Mouse (Mus musculus): ENCODE results near the gene Pnpla3. TPM values are rescaled to one million over a fixed set of nuclear protein-coding genes. Genes with fewer than 3 reads are reported as not detected.

Gene Pnpla3
- polyA plus RNA-seq, 1 experiment, result not detected

DNA sequence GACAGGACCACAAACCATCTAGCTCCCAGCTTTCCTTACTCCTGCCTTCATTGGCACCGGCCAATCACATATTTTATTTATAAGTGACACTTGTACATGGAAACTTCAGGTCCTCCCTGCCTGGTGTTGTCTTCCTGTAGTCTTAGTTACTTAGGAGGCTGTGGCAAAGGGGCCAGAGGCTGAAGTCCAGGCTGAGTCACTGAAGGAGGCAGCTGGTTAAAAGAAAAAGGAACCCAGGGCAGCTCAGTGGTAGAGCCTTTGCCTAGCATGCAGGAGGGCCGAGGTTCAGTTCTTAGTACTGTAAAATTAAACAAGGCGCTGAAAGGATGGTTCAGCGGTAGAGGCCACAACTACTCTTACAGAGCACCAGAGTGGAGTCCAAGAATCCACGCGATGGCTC lies 819 bp upstream of the Pnpla3 start:
- Histone ChIP-seq H3K27ac (ENCODE audit: insufficient read depth, low read depth, low read length) (no peak overlapping the region), H3K4me1 (ENCODE audit: control insufficient read depth, insufficient read depth, low read length) (peaks cover 11% of the 10 kb centered on the region), H3K4me3 (ENCODE audit: insufficient read depth, low read depth, low read length) (no peak overlapping the region)
- WGBS, result 60% methylated on average over 6 of the region's 6 CpGs
- TF ChIP-seq CTCF (IDR thresholded peaks at IDR 0.05; ENCODE audit: insufficient read depth, low read depth, low read length) (no peak), POLR2A (IDR thresholded peaks at IDR 0.05; ENCODE audit: insufficient read depth, low read depth, low read length) (no peak)

DNA sequence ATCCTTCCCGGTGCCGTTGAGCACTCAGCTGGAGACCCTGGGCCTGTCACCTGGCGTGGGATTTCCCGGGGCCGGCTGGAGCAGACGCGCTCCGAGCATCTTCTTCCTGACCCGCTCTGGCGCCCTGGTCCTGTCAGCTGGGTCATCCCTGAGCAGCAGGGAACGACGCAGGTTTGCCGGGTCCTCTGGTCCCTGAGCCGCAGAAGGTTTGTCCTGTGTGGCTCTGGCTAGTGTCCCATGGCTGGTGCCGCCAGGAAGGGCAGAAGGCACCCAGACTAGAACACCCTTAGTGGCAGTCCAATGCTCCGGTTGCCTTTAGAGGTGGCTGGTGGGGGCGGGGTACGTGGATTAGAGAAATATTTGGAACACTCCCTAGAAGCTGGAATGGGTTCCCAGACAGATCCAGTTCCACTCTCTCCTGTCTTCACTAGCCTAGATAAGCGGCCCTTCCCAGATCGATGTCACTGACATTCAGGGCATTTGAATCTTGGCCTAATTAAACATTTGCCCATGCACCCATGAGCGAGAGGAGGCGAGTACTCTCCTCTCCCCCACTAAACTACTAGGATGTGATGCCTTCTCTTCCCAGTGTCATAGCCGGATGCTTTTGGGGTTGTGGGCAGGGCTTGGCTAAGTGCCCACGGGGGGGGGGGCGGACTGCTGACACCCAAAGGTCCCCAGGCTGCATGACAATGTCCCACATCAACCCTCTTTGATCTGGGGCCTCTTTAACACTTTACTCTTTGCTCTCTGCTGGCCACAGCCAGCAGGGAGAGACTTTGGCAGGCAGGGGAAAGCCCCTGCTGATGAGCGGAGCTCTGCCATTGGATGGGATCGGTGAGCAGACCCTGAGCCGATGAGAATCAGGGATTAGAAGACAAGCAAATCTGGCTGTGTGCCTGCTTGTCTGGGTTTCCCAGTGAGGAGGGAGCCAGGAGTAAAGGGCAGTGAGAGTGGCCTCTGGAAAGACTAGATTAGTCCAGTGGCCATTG lies 829 bp downstream of the Pnpla3 start:
- H3K4me3 ChIP-seq (ENCODE audit: insufficient read depth, low read depth, low read length), result peak overlapping the region; percentile 70
- TF ChIP-seq POLR2A (IDR thresholded peaks at IDR 0.05; ENCODE audit: insufficient read depth, low read depth, low read length) (no peak), CTCF (IDR thresholded peaks at IDR 0.05; ENCODE audit: insufficient read depth, low read depth, low read length) (no peak)
- 3% methylated on average over 28 of the region's 28 CpGs for WGBS
- H3K4me1 ChIP-seq (ENCODE audit: control insufficient read depth, insufficient read depth, low read length), result peaks cover 11% of the 10 kb centered on the region
- H3K27ac ChIP-seq (ENCODE audit: insufficient read depth, low read depth, low read length), result peak overlapping the region; percentile 64; the same call in 1 of the 2 replicates

DNA sequence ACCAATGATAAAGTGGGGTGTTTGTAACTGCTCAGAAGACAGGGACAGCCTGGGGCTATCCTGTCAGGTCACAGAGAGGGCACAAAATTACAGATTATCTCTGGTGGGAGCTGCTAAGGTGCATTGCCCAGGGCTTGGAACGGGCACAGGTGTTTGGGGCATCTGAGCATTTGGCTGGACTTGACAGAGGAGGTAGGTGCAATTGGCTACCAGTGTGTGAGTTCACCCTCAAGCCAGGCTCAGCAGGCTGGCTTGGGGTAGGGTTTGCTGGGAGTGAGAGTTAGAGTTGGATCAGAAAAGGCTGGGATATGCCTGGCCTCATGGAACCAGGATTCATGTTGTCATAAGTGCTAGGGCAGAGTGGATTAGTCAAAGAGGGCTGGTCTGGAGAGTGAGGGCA lies 1.9 kb downstream of the Pnpla3 start:
- TF ChIP-seq CTCF (IDR thresholded peaks at IDR 0.05; ENCODE audit: insufficient read depth, low read depth, low read length) (no peak), POLR2A (IDR thresholded peaks at IDR 0.05; ENCODE audit: insufficient read depth, low read depth, low read length) (no peak)
- Histone ChIP-seq H3K4me1 (ENCODE audit: control insufficient read depth, insufficient read depth, low read length) (peaks cover 11% of the 10 kb centered on the region), H3K27ac (ENCODE audit: insufficient read depth, low read depth, low read length) (no peak overlapping the region), H3K4me3 (ENCODE audit: insufficient read depth, low read depth, low read length) (no peak overlapping the region)
- 93% methylated on average over 1 of the region's 1 CpGs for WGBS

- TF ChIP-seq POLR2A (IDR thresholded peaks at IDR 0.05; ENCODE audit: insufficient read depth, low read depth, low read length) (no peak), CTCF (IDR thresholded peaks at IDR 0.05; ENCODE audit: insufficient read depth, low read depth, low read length) (no peak)
- H3K4me3 ChIP-seq (ENCODE audit: insufficient read depth, low read depth, low read length), result no peak overlapping the region
- 89% methylated on average over 7 of the region's 7 CpGs for WGBS
- no peak overlapping the region for H3K27ac ChIP-seq (ENCODE audit: insufficient read depth, low read depth, low read length)
- H3K4me1 ChIP-seq (ENCODE audit: control insufficient read depth, insufficient read depth, low read length), result peaks cover 11% of the 10 kb centered on the region
Observed at GRCm38 (mm10) chr15:84171166-84171565, 3.5 kb downstream of the Pnpla3 start.

DNA sequence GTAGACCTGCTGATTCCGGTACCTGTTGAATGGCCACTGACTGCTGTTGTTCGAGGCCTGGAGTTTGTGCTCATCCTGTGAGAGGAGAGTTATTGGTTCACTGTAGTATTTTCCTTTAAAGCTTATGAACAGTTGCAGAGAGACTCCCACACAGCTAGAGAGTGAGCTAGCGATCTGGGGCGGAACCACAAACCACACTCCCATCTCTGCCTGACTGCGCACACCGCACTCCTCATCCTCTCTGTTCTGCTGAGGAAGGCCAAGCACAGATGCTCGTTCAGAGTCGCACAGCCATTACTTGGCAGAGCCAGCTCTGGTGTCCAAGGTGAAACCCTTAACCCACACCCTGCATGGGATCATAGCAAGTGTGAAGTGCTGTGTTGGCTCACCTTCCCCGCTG lies 11.1 kb downstream of the Pnpla3 start:
- TF ChIP-seq CTCF (IDR thresholded peaks at IDR 0.05; ENCODE audit: insufficient read depth, low read depth, low read length) (no peak), POLR2A (IDR thresholded peaks at IDR 0.05; ENCODE audit: insufficient read depth, low read depth, low read length) (no peak)
- H3K27ac ChIP-seq (ENCODE audit: insufficient read depth, low read depth, low read length), result no peak overlapping the region
- no peak overlapping the region for H3K4me3 ChIP-seq (ENCODE audit: insufficient read depth, low read depth, low read length)
- 84% methylated on average over 9 of the region's 9 CpGs for WGBS
- no peaks in the 10 kb centered on the region for H3K4me1 ChIP-seq (ENCODE audit: control insufficient read depth, insufficient read depth, low read length)

DNA sequence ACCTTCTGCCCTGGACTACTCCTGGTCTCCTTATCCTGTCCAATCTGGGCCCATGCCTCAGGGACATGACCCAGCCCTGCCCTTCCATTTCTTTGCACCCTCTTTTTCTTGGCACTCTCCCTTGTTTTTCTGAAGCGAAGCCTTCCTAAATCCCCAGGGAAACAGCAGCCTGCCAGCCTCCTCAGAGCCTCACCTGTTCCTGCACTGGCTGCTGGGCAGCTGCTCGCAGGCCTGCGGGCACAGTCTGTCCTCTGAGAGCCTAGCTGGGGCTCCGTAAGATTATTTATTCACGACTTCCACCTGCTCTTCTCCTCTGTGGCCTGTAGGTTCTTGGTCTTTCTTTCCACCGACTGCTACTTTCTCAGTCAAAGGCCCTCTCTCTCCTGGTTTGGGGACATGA lies 14.4 kb downstream of the Pnpla3 start:
- Histone ChIP-seq H3K4me1 (ENCODE audit: control insufficient read depth, insufficient read depth, low read length) (no peaks in the 10 kb centered on the region; the same call in 1 of the 2 replicates), H3K4me3 (ENCODE audit: insufficient read depth, low read depth, low read length) (no peak overlapping the region), H3K27ac (ENCODE audit: insufficient read depth, low read depth, low read length) (no peak overlapping the region)
- 66% methylated on average over 6 of the region's 6 CpGs for WGBS
- no peak for TF ChIP-seq POLR2A (IDR thresholded peaks at IDR 0.05; ENCODE audit: insufficient read depth, low read depth, low read length)
- no peak for TF ChIP-seq CTCF (IDR thresholded peaks at IDR 0.05; ENCODE audit: insufficient read depth, low read depth, low read length)

GRCm38 (mm10) chr15:84183967-84184366 lies 16.3 kb downstream of the Pnpla3 start:
- TF ChIP-seq POLR2A (IDR thresholded peaks at IDR 0.05; ENCODE audit: insufficient read depth, low read depth, low read length) (no peak), CTCF (IDR thresholded peaks at IDR 0.05; ENCODE audit: insufficient read depth, low read depth, low read length) (no peak)
- WGBS, result 50% methylated on average over 1 of the region's 1 CpGs
- H3K4me3 ChIP-seq (ENCODE audit: insufficient read depth, low read depth, low read length), result no peak overlapping the region
- no peak overlapping the region for H3K27ac ChIP-seq (ENCODE audit: insufficient read depth, low read depth, low read length)
- H3K4me1 ChIP-seq (ENCODE audit: control insufficient read depth, insufficient read depth, low read length), result no peaks in the 10 kb centered on the region; the same call in 1 of the 2 replicates

DNA sequence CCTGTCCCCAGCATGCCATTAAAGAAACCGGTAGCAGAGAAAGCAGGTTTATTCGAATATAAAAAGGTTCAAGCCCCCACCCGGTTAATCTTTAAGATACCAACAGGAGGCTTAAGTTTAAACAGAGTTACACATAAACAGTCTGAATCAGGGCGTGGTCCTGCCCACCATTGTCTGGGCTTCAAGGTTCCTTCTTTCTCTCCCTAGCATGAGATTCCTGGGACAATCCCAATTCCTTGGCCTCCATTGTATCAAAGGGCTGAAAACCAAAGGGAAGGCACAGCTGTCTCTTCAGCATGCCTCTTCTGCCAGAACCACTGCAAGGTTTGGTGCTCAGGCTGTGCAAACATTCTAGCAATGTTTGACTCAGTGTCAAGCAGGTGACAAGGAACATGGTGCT lies 18.6 kb downstream of the Pnpla3 start:
- 65% methylated on average over 4 of the region's 4 CpGs for WGBS
- no peak overlapping the region for H3K4me3 ChIP-seq (ENCODE audit: insufficient read depth, low read depth, low read length)
- H3K27ac ChIP-seq (ENCODE audit: insufficient read depth, low read depth, low read length), result no peak overlapping the region
- TF ChIP-seq POLR2A (IDR thresholded peaks at IDR 0.05; ENCODE audit: insufficient read depth, low read depth, low read length) (no peak), CTCF (IDR thresholded peaks at IDR 0.05; ENCODE audit: insufficient read depth, low read depth, low read length) (no peak)
- no peaks in the 10 kb centered on the region; the same call in 1 of the 2 replicates for H3K4me1 ChIP-seq (ENCODE audit: control insufficient read depth, insufficient read depth, low read length)

GRCm38 (mm10) chr15:84188887-84189530 lies 21.4 kb downstream of the Pnpla3 start:
- Histone ChIP-seq H3K4me3 (ENCODE audit: insufficient read depth, low read depth, low read length) (no peak overlapping the region), H3K4me1 (ENCODE audit: control insufficient read depth, insufficient read depth, low read length) (peaks cover 8% of the 10 kb centered on the region), H3K27ac (ENCODE audit: insufficient read depth, low read depth, low read length) (no peak overlapping the region)
- 65% methylated on average over 2 of the region's 2 CpGs for WGBS
- no peak for TF ChIP-seq CTCF (IDR thresholded peaks at IDR 0.05; ENCODE audit: insufficient read depth, low read depth, low read length)
- no peak for TF ChIP-seq POLR2A (IDR thresholded peaks at IDR 0.05; ENCODE audit: insufficient read depth, low read depth, low read length)

All from olfactory bulb, adult 2 months (tissue).